Mouse (Mus musculus): ENCODE data around the gene Stxbp5l. TPM values are rescaled to one million over a fixed set of nuclear protein-coding genes. Genes with fewer than 3 reads are reported as not detected.

The Stxbp5l gene
- polyA plus RNA-seq, 1 experiment from 2014 or later, result 29.6 TPM

- Histone ChIP-seq H3K36me3 (ENCODE audit: control insufficient read depth, insufficient read depth, low read length) (no peaks in the 10 kb centered on the region), H3K4me1 (ENCODE audit: control insufficient read depth, insufficient read depth, low read length) (no peaks in the 10 kb centered on the region), H3K4me2 (ENCODE audit: low read depth, low read length) (no peak overlapping the region), H3K27ac (ENCODE audit: low read depth, low read length) (no peak overlapping the region), H3K9me3 (ENCODE audit: control insufficient read depth, low read length) (no peaks in the 10 kb centered on the region), H3K4me3 (ENCODE audit: low read depth, low read length) (no peak overlapping the region), H3K27me3 (ENCODE audit: control insufficient read depth, insufficient read depth, low read length) (no peaks in the 10 kb centered on the region), H3K9ac (replicated peaks; ENCODE audit: low read depth, low read length) (no peak overlapping the region)
- WGBS, result 65% methylated on average over 4 of the region's 4 CpGs
- ATAC-seq (ENCODE audit: low read depth), result no peak
These were observed 4.6 kb upstream of the Stxbp5l start for GRCm38 (mm10) chr16:37389201-37389905.

- peak overlapping the region; percentile 39 for H3K27ac ChIP-seq (ENCODE audit: low read depth, low read length)
- peaks cover 4% of the 10 kb centered on the region; the same call in 1 of the 2 replicates for H3K4me1 ChIP-seq (ENCODE audit: control insufficient read depth, insufficient read depth, low read length)
- ATAC-seq (ENCODE audit: low read depth), result peak; percentile 91
- H3K9ac ChIP-seq (replicated peaks; ENCODE audit: low read depth, low read length), result peak overlapping the region; percentile 76
- no peaks in the 10 kb centered on the region for H3K27me3 ChIP-seq (ENCODE audit: control insufficient read depth, insufficient read depth, low read length)
- peak overlapping the region; percentile 77 for H3K4me2 ChIP-seq (ENCODE audit: low read depth, low read length)
- H3K4me3 ChIP-seq (ENCODE audit: low read depth, low read length), result peak overlapping the region; percentile 69
- H3K36me3 ChIP-seq (ENCODE audit: control insufficient read depth, insufficient read depth, low read length), result no peaks in the 10 kb centered on the region
- WGBS, result under 1% methylated on average over 23 of the region's 30 CpGs
- H3K9me3 ChIP-seq (ENCODE audit: control insufficient read depth, low read length), result no peaks in the 10 kb centered on the region
These were observed 393 bp downstream of the Stxbp5l start for GRCm38 (mm10) chr16:37384369-37384768.

GRCm38 (mm10) chr16:37383426-37383825 lies 1.3 kb downstream of the Stxbp5l start:
- H3K9me3 ChIP-seq (ENCODE audit: control insufficient read depth, low read length), result no peaks in the 10 kb centered on the region
- 44% methylated on average over 4 of the region's 4 CpGs for WGBS
- no peak overlapping the region for H3K9ac ChIP-seq (replicated peaks; ENCODE audit: low read depth, low read length)
- peak overlapping the region; percentile 69; the same call in 1 of the 2 replicates for H3K4me3 ChIP-seq (ENCODE audit: low read depth, low read length)
- no peaks in the 10 kb centered on the region for H3K27me3 ChIP-seq (ENCODE audit: control insufficient read depth, insufficient read depth, low read length)
- no peak overlapping the region for H3K27ac ChIP-seq (ENCODE audit: low read depth, low read length)
- H3K4me1 ChIP-seq (ENCODE audit: control insufficient read depth, insufficient read depth, low read length), result peaks cover 4% of the 10 kb centered on the region; the same call in 1 of the 2 replicates
- no peaks in the 10 kb centered on the region for H3K36me3 ChIP-seq (ENCODE audit: control insufficient read depth, insufficient read depth, low read length)
- ATAC-seq (ENCODE audit: low read depth), result no peak
- peak overlapping the region; percentile 77 for H3K4me2 ChIP-seq (ENCODE audit: low read depth, low read length)

DNA sequence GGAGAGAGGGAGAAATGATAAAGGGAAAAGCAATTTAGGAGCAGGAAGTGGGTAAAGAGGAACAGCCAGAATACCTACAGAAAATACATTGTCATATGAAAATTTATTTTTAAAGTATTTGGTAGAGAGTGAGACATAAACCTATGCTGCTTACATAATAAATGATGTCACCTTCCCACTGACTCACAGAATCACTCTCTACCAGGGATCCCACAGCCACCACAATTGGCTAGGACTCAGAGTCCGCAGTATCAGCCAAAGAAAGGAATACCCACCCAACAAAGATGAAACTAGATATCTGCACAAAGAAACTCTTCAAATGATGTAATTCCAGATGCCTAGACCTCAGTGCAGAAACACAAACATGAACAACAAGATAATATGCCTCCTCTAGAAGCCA lies 12.0 kb downstream of the Stxbp5l start:
- no peak for ATAC-seq (ENCODE audit: low read depth)
- H3K36me3 ChIP-seq (ENCODE audit: control insufficient read depth, insufficient read depth, low read length), result no peaks in the 10 kb centered on the region
- H3K9ac ChIP-seq (replicated peaks; ENCODE audit: low read depth, low read length), result no peak overlapping the region
- WGBS, result 88% methylated on average over 1 of the region's 1 CpGs
- no peaks in the 10 kb centered on the region for H3K9me3 ChIP-seq (ENCODE audit: control insufficient read depth, low read length)
- no peak overlapping the region for H3K4me3 ChIP-seq (ENCODE audit: low read depth, low read length)
- no peak overlapping the region for H3K4me2 ChIP-seq (ENCODE audit: low read depth, low read length)
- H3K27me3 ChIP-seq (ENCODE audit: control insufficient read depth, insufficient read depth, low read length), result no peaks in the 10 kb centered on the region
- no peaks in the 10 kb centered on the region for H3K4me1 ChIP-seq (ENCODE audit: control insufficient read depth, insufficient read depth, low read length)
- no peak overlapping the region for H3K27ac ChIP-seq (ENCODE audit: low read depth, low read length)

GRCm38 (mm10) chr16:37367426-37367825 lies 17.3 kb downstream of the Stxbp5l start:
- 91% methylated on average over 4 of the region's 4 CpGs for WGBS
- Histone ChIP-seq H3K9ac (replicated peaks; ENCODE audit: low read depth, low read length) (no peak overlapping the region), H3K27ac (ENCODE audit: low read depth, low read length) (no peak overlapping the region), H3K4me3 (ENCODE audit: low read depth, low read length) (no peak overlapping the region), H3K4me1 (ENCODE audit: control insufficient read depth, insufficient read depth, low read length) (no peaks in the 10 kb centered on the region), H3K4me2 (ENCODE audit: low read depth, low read length) (no peak overlapping the region), H3K36me3 (ENCODE audit: control insufficient read depth, insufficient read depth, low read length) (no peaks in the 10 kb centered on the region), H3K27me3 (ENCODE audit: control insufficient read depth, insufficient read depth, low read length) (no peaks in the 10 kb centered on the region), H3K9me3 (ENCODE audit: control insufficient read depth, low read length) (no peaks in the 10 kb centered on the region)
- no peak for ATAC-seq (ENCODE audit: low read depth)

DNA sequence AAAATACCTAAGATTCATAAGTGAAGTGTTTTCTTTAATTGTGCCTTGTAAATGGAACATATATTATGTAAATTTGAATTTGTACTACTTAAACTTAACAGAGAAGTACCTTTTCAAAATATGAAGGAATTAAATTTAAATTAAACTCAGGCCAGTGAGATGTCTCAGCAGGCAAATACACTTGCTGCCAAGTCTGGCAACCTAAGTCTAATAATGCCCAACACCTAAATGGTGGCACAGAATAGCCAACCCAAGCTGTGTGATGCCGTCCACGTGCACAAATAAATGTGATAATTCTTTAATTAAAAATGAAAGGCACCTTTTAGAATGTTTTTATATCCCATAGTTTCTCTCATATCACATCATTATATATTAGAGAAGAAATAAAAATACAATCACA lies 20.8 kb downstream of the Stxbp5l start:
- WGBS, result 88% methylated on average over 2 of the region's 2 CpGs
- no peak overlapping the region for H3K4me3 ChIP-seq (ENCODE audit: low read depth, low read length)
- no peak overlapping the region for H3K4me2 ChIP-seq (ENCODE audit: low read depth, low read length)
- H3K9ac ChIP-seq (replicated peaks; ENCODE audit: low read depth, low read length), result no peak overlapping the region
- no peak for ATAC-seq (ENCODE audit: low read depth)
- no peak overlapping the region for H3K27ac ChIP-seq (ENCODE audit: low read depth, low read length)
- no peaks in the 10 kb centered on the region for H3K27me3 ChIP-seq (ENCODE audit: control insufficient read depth, insufficient read depth, low read length)
- H3K4me1 ChIP-seq (ENCODE audit: control insufficient read depth, insufficient read depth, low read length), result no peaks in the 10 kb centered on the region
- H3K9me3 ChIP-seq (ENCODE audit: control insufficient read depth, low read length), result no peaks in the 10 kb centered on the region
- no peaks in the 10 kb centered on the region for H3K36me3 ChIP-seq (ENCODE audit: control insufficient read depth, insufficient read depth, low read length)

- Histone ChIP-seq H3K4me3 (ENCODE audit: low read depth, low read length) (no peak overlapping the region), H3K4me1 (ENCODE audit: control insufficient read depth, insufficient read depth, low read length) (no peaks in the 10 kb centered on the region), H3K27ac (ENCODE audit: low read depth, low read length) (no peak overlapping the region), H3K9ac (replicated peaks; ENCODE audit: low read depth, low read length) (no peak overlapping the region), H3K9me3 (ENCODE audit: control insufficient read depth, low read length) (no peaks in the 10 kb centered on the region), H3K36me3 (ENCODE audit: control insufficient read depth, insufficient read depth, low read length) (no peaks in the 10 kb centered on the region), H3K4me2 (ENCODE audit: low read depth, low read length) (no peak overlapping the region), H3K27me3 (ENCODE audit: control insufficient read depth, insufficient read depth, low read length) (no peaks in the 10 kb centered on the region)
- WGBS, result 93% methylated on average over 3 of the region's 3 CpGs
- no peak for ATAC-seq (ENCODE audit: low read depth)
These were observed 29.1 kb downstream of the Stxbp5l start for GRCm38 (mm10) chr16:37355621-37356020.

DNA sequence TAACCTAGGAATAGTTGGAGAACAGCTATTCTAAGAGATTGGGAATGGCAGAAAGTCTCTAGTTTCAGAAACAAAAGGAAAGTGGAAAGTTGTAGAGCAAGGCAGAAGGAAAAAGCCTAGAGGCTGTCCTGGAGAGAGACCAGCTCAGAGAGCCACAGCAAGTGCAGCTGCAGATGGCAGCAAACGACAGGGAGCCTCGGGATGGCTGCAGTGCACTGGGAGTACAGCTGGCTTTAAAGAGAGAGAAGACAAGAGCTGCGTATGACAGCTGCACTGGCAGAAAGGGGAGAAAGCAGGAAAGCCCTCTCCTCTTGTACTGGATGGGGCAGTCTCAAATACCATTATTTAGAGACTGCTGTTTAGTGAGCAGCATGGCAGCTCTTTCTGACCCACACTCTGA lies 37.7 kb downstream of the Stxbp5l start:
- H3K36me3 ChIP-seq (ENCODE audit: control insufficient read depth, insufficient read depth, low read length), result no peaks in the 10 kb centered on the region
- H3K9me3 ChIP-seq (ENCODE audit: control insufficient read depth, low read length), result no peaks in the 10 kb centered on the region
- H3K27ac ChIP-seq (ENCODE audit: low read depth, low read length), result no peak overlapping the region
- no peaks in the 10 kb centered on the region for H3K27me3 ChIP-seq (ENCODE audit: control insufficient read depth, insufficient read depth, low read length)
- H3K4me1 ChIP-seq (ENCODE audit: control insufficient read depth, insufficient read depth, low read length), result no peaks in the 10 kb centered on the region
- 2% methylated on average over 3 of the region's 3 CpGs for WGBS
- peak; percentile 85; the same call in 1 of the 2 replicates for ATAC-seq (ENCODE audit: low read depth)
- no peak overlapping the region for H3K4me2 ChIP-seq (ENCODE audit: low read depth, low read length)
- no peak overlapping the region for H3K9ac ChIP-seq (replicated peaks; ENCODE audit: low read depth, low read length)
- no peak overlapping the region for H3K4me3 ChIP-seq (ENCODE audit: low read depth, low read length)

DNA sequence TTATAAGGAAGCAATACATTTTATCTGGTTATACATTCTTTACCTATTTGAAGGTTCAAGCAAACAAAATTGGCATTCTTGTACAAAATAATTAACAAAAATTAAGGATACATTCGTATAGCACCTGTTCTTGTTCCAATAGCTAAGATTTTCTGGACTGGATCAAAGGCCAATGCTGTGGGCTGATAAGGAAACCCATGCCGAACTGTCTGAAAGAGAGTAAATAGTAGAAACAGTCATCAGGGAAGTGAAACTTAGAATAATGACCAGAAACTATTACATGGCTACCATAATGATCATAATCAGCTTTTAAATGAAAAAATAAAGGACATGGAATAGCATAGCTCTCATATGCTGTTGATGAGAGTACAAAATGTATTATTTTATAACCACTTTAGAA lies 39.8 kb downstream of the Stxbp5l start:
- H3K9me3 ChIP-seq (ENCODE audit: control insufficient read depth, low read length), result no peaks in the 10 kb centered on the region
- H3K27ac ChIP-seq (ENCODE audit: low read depth, low read length), result no peak overlapping the region
- ATAC-seq (ENCODE audit: low read depth), result no peak
- no peaks in the 10 kb centered on the region for H3K36me3 ChIP-seq (ENCODE audit: control insufficient read depth, insufficient read depth, low read length)
- no peaks in the 10 kb centered on the region for H3K27me3 ChIP-seq (ENCODE audit: control insufficient read depth, insufficient read depth, low read length)
- no peak overlapping the region for H3K4me3 ChIP-seq (ENCODE audit: low read depth, low read length)
- H3K9ac ChIP-seq (replicated peaks; ENCODE audit: low read depth, low read length), result no peak overlapping the region
- H3K4me2 ChIP-seq (ENCODE audit: low read depth, low read length), result no peak overlapping the region
- H3K4me1 ChIP-seq (ENCODE audit: control insufficient read depth, insufficient read depth, low read length), result no peaks in the 10 kb centered on the region
- 68% methylated on average over 2 of the region's 2 CpGs for WGBS

Data from neural tube, embryonic 14.5 days (tissue).